Mouse (Mus musculus) liver, embryonic 14.5 days (tissue): ENCODE results near the gene Tet1. TPM values are rescaled to one million over a fixed set of nuclear protein-coding genes. Genes with fewer than 3 reads are reported as not detected.

Experiments used
- ATAC-seq: fragments of 200-750 bp; cut with Nextera tagmentation; 2 replicates; pipeline ENCODE4 v1.8.0; 2017; ENCODE audit warnings: moderate number of reproducible peaks, mild to moderate bottlenecking, moderate library complexity; ENCODE audit not compliant: insufficient read depth
- DNase-seq, 3 experiments: peaks; one replicate each; pipeline ENCODE4 v3.0.0-alpha.2; 2012 to 2013; ENCODE audit warnings: low read depth in 3 of 3, low spot score in 3 of 3
- H3K27ac ChIP-seq: fragments of 300-500 bp; sonication (generic); 2 replicates; pipeline ENCODE4 v1.5.1; 2014; ENCODE audit warnings: moderate library complexity, mild to moderate bottlenecking, control low read depth, inconsistent platforms
- H3K27me3 ChIP-seq: fragments of 300-500 bp; sonication (generic); 2 replicates; pipeline ENCODE4 v1.6.1; 2014; ENCODE audit warnings: mild to moderate bottlenecking, low read length, moderate library complexity; ENCODE audit not compliant: control insufficient read depth, insufficient read depth
- H3K36me3 ChIP-seq: fragments of 300-500 bp; sonication (generic); replicated peaks from 2 replicates; pipeline ENCODE4 v1.6.1; 2014; ENCODE audit warnings: low read depth; ENCODE audit not compliant: control insufficient read depth, insufficient read depth
- H3K4me1 ChIP-seq, 2 experiments: fragments of 200-500 bp in 1 of 2; fragments of 300-500 bp in 1 of 2; sonication (generic) in 1 of 2; replicated peaks; 2 replicates each; pipeline ENCODE4 v1.6.1; 2012 to 2014; ENCODE audit warnings: antibody characterized with exemption in 1 of 2, inconsistent platforms in 1 of 2, low read length in 1 of 2; ENCODE audit not compliant: control insufficient read depth in 2 of 2, insufficient read depth in 2 of 2
- H3K4me2 ChIP-seq: fragments of 300-500 bp; sonication (generic); 2 replicates; pipeline ENCODE4 v1.6.1; 2014; ENCODE audit warnings: low read depth, mild to moderate bottlenecking, control low read depth, moderate library complexity
- H3K4me3 ChIP-seq, 2 experiments: fragments of 200-500 bp in 1 of 2; fragments of 300-500 bp in 1 of 2; sonication (generic) in 1 of 2; 2 replicates each; pipeline ENCODE4 v1.5.1; 2012 to 2014; ENCODE audit warnings: low read depth in 2 of 2, low read length in 2 of 2, mild to moderate bottlenecking in 2 of 2, control low read depth in 1 of 2, inconsistent platforms in 1 of 2, moderate library complexity in 1 of 2; ENCODE audit not compliant: insufficient read depth in 1 of 2
- H3K9ac ChIP-seq: fragments of 300-500 bp; sonication (generic); replicated peaks from 2 replicates; pipeline ENCODE4 v1.6.1; 2014; ENCODE audit warnings: mild to moderate bottlenecking, control low read depth, moderate library complexity
- H3K9me3 ChIP-seq: fragments of 300-500 bp; sonication (generic); 2 replicates; pipeline ENCODE4 v1.6.1; 2016; ENCODE audit warnings: low read length, mixed read lengths; ENCODE audit not compliant: control insufficient read depth
- CTCF ChIP-seq: IDR thresholded peaks from 2 replicates; pipeline ENCODE4 v1.5.1; 2016; ENCODE audit warnings: antibody characterized with exemption, low read depth, control low read depth
- EP300 ChIP-seq: IDR thresholded peaks from 2 replicates; pipeline ENCODE4 v1.6.1; 2016; ENCODE audit warnings: antibody characterized with exemption, low read depth
- WGBS: fragments of 180-500 bp; shearing (Covaris S2); extraction: QIAGEN DNeasy Blood & Tissue Kit; methylation state at CpG from one replicate; pipeline ENCODE4 v1.1.7; 2014; ENCODE audit not compliant: insufficient replicate concordance; 5-methylcytosine and 5-hydroxymethylcytosine counted together
- polyA plus RNA-seq, 2 experiments: library from polyadenylated mRNA; depleted of rRNA in 1 of 2; stranded (reverse) in 1 of 2; unstranded in 1 of 2; fragments of >200 nt; fragmentation: Nextera tagmentation in 1 of 2; extraction: Ambion mirVana in 1 of 2; gene quantifications; 2 replicates each; pipeline versions ENCODE4 v1.2.1 to v1.2.3; 2012 to 2014

The Tet1 gene
- polyA plus RNA-seq, 2 experiments = 0.23 to 0.99 TPM

DNA sequence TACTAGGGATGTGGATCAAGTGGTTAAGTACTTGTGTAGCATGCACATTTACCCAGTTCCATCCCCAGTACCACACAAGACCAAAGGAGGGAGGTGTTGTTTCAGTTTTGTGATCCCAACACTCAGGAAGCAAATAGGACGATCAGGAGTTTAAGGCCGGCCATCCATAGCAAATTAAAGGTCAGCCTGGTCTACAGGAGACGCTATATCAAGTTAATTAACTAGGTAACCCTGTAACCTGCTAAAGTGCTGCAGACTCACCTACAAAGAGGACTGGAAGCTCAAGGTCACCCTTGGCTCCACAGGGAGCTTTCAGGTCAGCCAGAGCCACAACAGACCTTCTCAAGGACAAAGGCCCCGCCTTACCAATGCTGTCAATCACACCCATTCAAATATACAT is 12.0 kb downstream of the Tet1 start:
- ATAC-seq = no peak
- TF ChIP-seq CTCF (no peak), EP300 (no peak)
- Histone ChIP-seq H3K36me3 (no peaks in the 10 kb centered on the region), H3K4me2 (no peak overlapping the region), H3K4me3 (no peak overlapping the region), H3K27me3 (no peaks in the 10 kb centered on the region), H3K9ac (no peak overlapping the region), H3K4me1 (no peaks in the 10 kb centered on the region), H3K9me3 (no peaks in the 10 kb centered on the region), H3K27ac (no peak overlapping the region)
- 74% methylated on average over 4 of the region's 4 CpGs for WGBS
- DNase-seq = no peak

DNA sequence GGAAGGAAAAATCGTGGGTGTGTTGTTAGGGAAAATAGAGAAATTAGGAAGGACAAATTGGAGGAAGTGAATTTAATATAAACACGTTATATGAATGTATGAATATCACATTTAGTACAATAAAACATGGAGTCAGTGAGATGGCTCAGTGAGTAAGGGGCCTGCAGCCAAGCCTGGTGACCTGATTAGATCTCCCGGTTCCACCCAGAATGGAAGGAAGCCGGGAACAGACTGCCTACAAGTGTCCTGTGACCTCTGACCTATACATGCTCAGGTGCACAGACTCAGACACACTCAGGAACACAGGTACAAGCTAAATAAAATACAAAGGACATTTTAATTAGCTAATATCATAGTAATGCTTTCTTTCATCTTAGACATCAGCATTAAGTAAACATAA is 12.8 kb downstream of the Tet1 start:
- Histone ChIP-seq H3K4me2 (no peak overlapping the region), H3K9ac (no peak overlapping the region), H3K4me3 (no peak overlapping the region), H3K4me1 (no peaks in the 10 kb centered on the region), H3K27ac (no peak overlapping the region), H3K36me3 (no peaks in the 10 kb centered on the region), H3K9me3 (no peaks in the 10 kb centered on the region), H3K27me3 (no peaks in the 10 kb centered on the region)
- TF ChIP-seq EP300 (no peak), CTCF (no peak)
- ATAC-seq = no peak
- no peak for DNase-seq
- 36% methylated on average over 4 of the region's 4 CpGs for WGBS

DNA sequence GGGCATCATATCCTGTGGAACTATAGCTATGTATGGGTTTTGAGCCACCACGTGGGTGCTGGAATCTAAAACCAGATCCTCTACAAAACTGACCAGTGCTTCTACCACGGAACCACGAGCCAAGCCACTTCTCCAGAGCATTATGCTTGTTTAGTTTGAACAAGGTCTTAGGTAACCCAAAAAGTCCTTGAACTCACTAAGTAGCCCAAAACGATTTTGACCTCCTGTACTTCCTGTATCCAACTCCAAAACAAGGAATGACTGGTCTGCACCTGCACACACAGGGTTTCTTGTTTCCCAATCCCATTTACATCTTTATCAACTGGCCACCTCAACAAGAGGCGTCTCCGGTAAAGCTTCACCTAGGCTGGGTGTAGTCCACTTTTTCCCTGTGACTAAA is 13.4 kb downstream of the Tet1 start:
- no peak overlapping the region for H3K9ac ChIP-seq
- no peaks in the 10 kb centered on the region for H3K27me3 ChIP-seq
- no peaks in the 10 kb centered on the region for H3K36me3 ChIP-seq
- DNase-seq (no peak), ATAC-seq (no peak)
- TF ChIP-seq EP300 = no peak
- WGBS = 59% methylated on average over 6 of the region's 6 CpGs
- no peak overlapping the region for H3K4me3 ChIP-seq
- H3K4me1 ChIP-seq = no peaks in the 10 kb centered on the region
- no peaks in the 10 kb centered on the region for H3K9me3 ChIP-seq
- H3K27ac ChIP-seq = no peak overlapping the region
- H3K4me2 ChIP-seq = no peak overlapping the region

DNA sequence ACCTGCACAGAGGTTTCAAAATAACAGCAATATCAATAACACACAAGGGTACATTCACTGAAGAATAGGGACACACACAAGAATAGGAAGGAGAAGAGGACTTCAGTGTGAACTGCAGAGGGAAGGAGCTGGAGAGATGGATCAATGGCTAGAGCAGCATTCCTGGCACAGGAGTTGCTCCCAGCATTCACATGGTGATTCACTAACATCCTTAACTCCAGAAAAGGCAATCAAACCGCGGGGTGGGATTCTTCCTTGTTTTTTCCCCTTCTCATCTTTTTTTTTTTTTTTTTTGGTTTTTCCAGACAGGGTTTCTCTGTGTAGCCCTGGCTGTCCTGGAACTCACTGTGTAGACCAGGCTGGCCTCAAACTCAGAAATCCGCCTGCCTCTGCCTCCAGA is 14.3 kb downstream of the Tet1 start:
- no peak overlapping the region for H3K4me2 ChIP-seq
- TF ChIP-seq CTCF (no peak), EP300 (no peak)
- H3K4me1 ChIP-seq = no peaks in the 10 kb centered on the region
- no peak for ATAC-seq
- H3K27me3 ChIP-seq = no peaks in the 10 kb centered on the region
- 37% methylated on average over 3 of the region's 3 CpGs for WGBS
- no peak for DNase-seq
- no peak overlapping the region for H3K27ac ChIP-seq
- H3K9me3 ChIP-seq = no peaks in the 10 kb centered on the region
- H3K9ac ChIP-seq = no peak overlapping the region
- H3K36me3 ChIP-seq = no peaks in the 10 kb centered on the region
- no peak overlapping the region for H3K4me3 ChIP-seq

DNA sequence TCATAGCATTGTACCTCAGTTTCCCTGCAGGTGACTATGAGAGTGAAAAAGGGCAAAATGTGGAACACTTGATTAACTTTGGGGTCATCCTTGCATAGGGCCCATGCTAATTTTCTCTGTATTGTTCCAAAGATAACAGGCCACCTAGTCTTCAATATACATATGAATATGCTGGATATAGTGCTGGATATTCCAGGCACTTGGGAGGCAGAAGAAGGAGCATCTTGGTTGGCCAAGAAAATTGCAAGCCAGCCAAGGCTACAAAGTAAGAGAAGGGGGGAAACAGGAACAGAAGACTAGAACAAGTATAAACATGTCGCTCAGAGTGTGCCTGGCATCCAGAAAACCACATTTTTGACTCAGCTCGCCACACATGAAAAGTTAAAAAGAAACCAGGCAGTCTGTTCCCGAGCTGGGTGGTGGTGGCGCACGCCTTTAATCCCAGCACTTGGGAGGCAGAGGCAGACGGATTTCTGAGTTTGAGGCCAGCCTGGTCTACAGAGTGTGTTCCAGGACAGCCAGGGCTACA is 15.4 kb downstream of the Tet1 start:
- Histone ChIP-seq H3K4me1 (no peaks in the 10 kb centered on the region), H3K36me3 (no peaks in the 10 kb centered on the region), H3K27me3 (no peaks in the 10 kb centered on the region; the same call in 1 of the 2 replicates), H3K4me2 (no peak overlapping the region), H3K9me3 (no peaks in the 10 kb centered on the region), H3K9ac (no peak overlapping the region), H3K4me3 (no peak overlapping the region), H3K27ac (no peak overlapping the region)
- WGBS = 44% methylated on average over 6 of the region's 6 CpGs
- no peak for ATAC-seq
- DNase-seq = no peak
- TF ChIP-seq CTCF (no peak), EP300 (no peak)
